1 mouse cellular context compared by ENCODE assay signal in the genomic region with DNA sequence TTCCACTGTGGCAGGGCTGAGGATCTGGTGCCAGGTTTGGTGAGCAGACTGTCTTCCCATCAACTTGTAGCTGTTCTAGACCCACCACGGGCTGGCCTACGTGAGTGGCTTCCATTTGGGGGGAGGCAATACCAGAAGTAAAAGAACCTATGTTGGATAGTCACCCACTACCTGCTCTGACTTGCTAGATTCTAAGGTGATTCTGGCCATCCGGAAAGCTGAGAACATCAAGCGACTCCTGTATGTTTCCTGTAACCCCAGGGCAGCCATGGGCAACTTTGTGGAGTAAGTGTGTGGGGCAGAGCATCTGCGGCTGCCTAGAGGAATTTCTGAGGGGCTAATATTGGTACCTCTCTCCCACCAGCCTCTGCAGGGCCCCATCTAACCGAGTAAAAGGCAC.
TF ChIP-seq lines count a peak whose summit lies in the region.

No protein-coding gene starts in this region.

TF ChIP-seq in CH12.LX, 34 proteins besides CTCF, POLR2A, EP300 and RAD21:
- no peak for TF ChIP-seq KAT2A (IDR thresholded peaks at IDR 0.05; ENCODE audit: insufficient replicate concordance, low read length)
- 0 out of 2 replicates have a peak, but pooled peaks have one; percentile 1 for TF ChIP-seq MAFK (IDR thresholded peaks at IDR 0.05; ENCODE audit: insufficient replicate concordance, low read length)
